Mouse (Mus musculus): Measurements from ENCODE around the gene Gja5.
"Not testable (repeated sequence)": the region's sequence is repeated elsewhere in the genome, so short reads cannot be mapped to it uniquely, and the experiment has no call there.

Gja5 gene

DNA sequence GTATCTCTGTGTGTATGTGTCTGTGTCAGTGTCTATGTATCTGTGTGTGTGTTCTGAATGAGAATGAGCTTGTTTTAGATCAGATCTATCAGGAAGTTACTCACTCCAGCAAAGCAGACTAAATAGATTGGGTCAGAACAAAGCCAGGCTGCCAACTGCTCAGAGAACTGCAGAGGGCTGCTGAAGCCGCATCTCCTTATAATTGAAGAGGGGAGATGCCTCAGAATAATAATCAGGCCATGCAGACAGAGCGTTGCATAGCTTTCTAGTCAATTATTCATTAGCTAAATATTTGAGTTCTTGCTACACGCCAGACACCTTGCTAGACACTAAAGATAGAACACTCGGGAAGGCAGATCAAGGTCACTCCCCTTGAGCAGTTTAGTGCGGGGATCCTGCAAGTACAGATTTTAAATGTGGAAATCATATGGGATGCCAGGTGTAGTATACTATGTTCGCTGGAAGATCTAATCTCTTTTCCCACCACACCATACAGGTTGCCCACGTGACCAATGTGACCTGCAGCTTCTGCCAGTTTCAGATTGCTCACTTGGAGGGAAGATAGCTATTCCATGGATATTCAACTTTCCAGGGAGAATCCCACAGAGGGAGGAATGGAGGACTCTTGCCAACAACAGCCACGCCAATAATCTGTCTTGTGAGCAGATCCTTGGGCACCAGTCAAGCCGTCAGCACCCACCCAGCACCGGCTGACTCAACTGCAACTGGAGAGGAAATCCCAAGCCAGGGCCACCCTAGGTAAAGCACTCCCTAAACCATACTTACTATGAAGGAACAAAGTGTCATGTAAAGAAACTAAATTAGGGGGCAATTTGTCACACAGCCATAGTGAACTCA, 196.5 kb downstream of the Gja5 start:
- no peak for DNase-seq (ENCODE audit: low spot score)

GRCm38 (mm10) chr3:97103946-97104345, 199.5 kb downstream of the Gja5 start:
- DNase-seq (ENCODE audit: low spot score) = not testable (repeated sequence)

DNA sequence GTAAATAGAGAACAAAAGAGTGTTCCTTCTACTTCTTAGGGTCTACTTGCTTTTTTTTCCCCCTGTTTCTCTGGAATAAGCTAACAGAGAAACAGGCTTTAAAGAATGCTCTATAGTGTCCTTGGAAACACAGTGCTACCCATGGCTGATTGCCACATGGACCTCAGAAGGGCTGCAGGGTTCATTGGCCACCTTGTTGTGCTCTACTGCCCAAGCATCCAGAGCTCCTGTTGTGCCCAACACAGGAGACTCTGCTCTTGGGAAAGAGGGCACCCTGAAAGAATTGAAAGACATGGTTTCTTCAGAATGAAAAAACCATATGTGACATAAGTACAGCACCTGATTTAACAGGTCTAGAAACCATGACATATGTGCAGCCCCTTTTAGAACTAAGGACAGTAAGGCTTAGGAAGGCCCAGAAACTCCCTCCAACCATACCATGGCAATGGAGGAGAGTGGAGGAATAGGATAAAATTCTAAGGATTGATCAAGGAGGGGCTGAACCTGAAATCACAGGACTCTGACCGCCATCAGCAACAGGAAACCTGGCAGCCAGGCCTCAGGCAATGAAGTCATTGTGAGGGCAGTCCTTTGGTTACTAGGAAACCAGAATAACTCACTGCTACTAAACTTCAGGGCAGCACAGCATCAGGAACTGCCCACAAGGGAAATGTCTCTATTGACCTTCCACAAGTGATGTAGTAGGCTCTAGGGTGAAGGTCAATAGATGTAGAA, 200.4 kb downstream of the Gja5 start:
- no peak for DNase-seq (ENCODE audit: low spot score)

- DNase-seq (ENCODE audit: low spot score) = no peak
Measured at GRCm38 (mm10) chr3:97117511-97117910, 213.0 kb downstream of the Gja5 start.

- DNase-seq (ENCODE audit: low spot score) = no peak
Measured at GRCm38 (mm10) chr3:97118313-97118712, 213.8 kb downstream of the Gja5 start.

DNA sequence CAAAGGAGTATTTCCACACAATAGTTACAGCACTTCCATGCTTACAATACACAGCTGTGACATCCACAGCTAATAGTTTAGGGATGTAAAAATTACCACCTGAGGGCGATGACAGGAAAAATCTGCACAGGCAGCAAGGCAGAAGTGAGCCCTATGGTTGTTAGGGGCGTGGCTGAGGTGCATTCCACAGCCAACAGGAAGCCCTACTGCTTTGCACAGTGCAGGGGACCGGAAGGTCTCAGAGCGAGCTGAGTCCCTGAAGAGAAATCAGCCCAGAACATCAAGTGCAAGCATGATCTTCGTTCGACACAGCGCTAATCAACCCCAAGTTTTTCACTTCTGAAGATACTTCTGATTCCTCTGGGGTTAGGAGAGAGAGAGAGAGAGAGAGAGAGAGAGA, 219.7 kb downstream of the Gja5 start:
- no peak for DNase-seq (ENCODE audit: low spot score)
